Mouse (Mus musculus) large intestine, adult 2 months (tissue): ENCODE measurements around the gene Neurod2. TPM values are rescaled to one million over a fixed set of nuclear protein-coding genes. Genes with fewer than 3 reads are reported as not detected.

Experiments used
- DNase-seq: peaks from one replicate; pipeline ENCODE4 v3.0.0-alpha.2; 2012; ENCODE audit warnings: low read depth, low spot score
- WGBS: fragments of 180-500 bp; shearing (Covaris S2); methylation state at CpG from one replicate; pipeline ENCODE4 v1.1.7; 2018; 5-methylcytosine and 5-hydroxymethylcytosine counted together
- polyA plus RNA-seq: library from polyadenylated mRNA; depleted of rRNA; stranded (reverse); fragments of >200 nt; gene quantifications from 2 replicates; pipeline ENCODE4 v1.2.3, GENCODE M21; 2012

The Neurod2 gene
- polyA plus RNA-seq, 1 experiment: not detected

- DNase-seq: no peak
- WGBS: 17% methylated on average over 6 of the region's 6 CpGs
Measured at GRCm38 (mm10) chr11:98355732-98356299, 26.4 kb upstream of the Neurod2 start.

- WGBS: 26% methylated on average over 14 of the region's 14 CpGs
- DNase-seq: no peak
Measured at GRCm38 (mm10) chr11:98354445-98354844, 25.0 kb upstream of the Neurod2 start.

DNA sequence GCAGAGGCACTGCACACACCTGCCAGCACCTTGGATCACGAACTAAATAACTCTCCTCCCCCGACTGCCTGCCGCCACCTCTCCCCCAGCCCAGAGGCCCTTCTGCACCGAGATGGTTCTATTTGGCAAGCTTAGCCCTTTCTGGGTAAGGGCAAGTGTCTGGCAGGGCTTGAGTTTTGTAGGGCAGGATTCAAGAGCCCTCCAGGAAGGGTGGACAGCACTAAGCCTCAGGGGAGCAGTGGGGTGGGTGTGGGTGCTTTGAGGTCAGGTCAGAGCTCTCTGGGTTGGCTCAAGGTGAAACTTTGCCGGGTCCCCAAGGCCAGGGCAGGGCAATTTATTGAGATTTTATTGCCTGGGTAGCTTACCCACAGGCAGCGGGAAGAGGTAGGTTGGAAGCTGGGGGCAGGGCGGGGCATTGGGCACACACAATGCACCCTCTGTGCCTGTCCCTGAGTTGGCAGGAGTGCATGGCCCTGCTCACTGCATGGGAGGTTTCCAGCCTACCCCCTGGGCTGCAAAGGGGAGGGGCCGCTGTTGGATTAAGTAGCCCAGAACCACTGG, 24.3 kb upstream of the Neurod2 start:
- no peak for DNase-seq
- 11% methylated on average over 8 of the region's 8 CpGs for WGBS

DNA sequence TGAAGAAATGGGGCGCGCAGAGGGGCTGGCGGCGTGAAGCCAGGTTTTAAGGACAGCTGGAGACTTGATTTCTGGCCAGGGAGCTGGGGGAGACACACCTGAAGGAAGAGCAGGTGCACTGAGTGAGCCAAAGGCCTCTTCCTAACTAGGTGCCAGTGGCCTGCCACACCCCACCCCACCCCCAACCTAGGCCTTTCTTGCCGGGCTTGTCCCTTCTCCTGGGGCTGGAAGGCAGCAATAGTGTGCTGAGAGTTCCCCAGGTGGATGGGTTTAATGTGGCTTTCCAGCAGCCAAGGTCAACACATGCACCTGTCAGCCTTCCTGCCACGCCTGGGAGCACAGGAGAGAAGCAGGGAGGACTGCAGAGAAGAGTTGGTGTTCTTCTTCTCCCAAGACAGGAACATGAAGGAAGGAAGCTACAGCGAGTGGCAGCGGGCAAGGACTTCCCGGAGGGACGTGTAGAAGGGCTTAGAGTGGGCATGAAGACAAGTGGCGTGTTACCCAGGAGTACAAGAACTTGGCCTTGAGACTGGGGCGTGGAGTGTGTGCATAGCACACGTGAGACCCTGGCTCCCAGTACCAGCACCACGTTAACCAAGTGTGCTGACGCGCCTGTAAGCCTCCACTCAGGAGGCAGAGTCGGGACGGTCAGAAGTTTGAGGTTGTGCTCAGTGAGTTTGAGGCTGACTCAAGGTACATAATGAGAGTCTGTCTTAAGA, 23.0 kb upstream of the Neurod2 start:
- WGBS: 24% methylated on average over 18 of the region's 18 CpGs
- DNase-seq: no peak

GRCm38 (mm10) chr11:98349308-98349707, 19.9 kb upstream of the Neurod2 start:
- no peak for DNase-seq
- 11% methylated on average over 9 of the region's 9 CpGs for WGBS

DNA sequence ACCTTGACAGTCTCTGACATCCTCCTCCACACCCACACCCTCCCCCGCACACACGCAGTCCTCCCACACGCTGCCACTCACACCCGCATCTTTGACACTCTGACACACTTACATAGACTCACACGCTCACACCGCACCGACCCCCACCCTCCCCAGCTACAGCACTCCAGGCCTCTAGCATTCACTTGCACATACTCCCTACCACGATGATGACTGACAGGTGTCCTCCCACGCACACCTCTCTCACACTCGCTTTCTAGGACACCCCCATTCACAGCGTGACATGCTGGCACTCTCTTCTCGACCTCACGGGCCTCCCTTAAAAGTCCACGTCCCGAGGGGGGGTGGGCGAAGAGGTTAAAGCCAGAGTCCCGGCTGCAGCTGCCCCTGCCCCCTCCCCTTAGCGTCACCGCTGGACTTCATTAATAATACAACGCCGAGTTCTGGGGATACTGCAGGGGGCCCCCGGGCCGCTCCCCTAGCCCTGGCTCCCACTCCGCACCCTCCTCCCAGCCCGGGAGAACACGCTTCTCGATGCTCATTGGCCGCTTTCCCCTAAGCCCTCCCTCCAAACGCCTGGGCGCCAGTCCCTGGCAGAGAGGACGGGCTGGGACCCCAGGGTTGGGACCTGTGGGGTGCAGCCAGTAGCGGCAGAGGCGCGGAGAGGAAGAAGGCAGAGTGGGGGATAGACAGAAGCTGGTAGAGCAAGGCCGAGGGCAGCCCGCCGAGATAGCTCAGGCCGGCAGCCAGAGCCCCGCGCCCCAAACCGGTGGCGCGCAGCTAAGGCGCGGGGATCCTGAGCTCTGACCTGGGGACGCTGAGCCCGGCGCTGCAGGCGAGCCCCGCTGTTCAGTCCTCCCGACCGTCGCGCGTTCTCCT, 18.9 kb upstream of the Neurod2 start, which contains the start of gene Ppp1r1b:
Ppp1r1b (plus strand) TSS at position 322 of the 879 bp plus-strand sequence.
- DNase-seq: no peak
- 1% methylated on average over 55 of the region's 55 CpGs for WGBS

DNA sequence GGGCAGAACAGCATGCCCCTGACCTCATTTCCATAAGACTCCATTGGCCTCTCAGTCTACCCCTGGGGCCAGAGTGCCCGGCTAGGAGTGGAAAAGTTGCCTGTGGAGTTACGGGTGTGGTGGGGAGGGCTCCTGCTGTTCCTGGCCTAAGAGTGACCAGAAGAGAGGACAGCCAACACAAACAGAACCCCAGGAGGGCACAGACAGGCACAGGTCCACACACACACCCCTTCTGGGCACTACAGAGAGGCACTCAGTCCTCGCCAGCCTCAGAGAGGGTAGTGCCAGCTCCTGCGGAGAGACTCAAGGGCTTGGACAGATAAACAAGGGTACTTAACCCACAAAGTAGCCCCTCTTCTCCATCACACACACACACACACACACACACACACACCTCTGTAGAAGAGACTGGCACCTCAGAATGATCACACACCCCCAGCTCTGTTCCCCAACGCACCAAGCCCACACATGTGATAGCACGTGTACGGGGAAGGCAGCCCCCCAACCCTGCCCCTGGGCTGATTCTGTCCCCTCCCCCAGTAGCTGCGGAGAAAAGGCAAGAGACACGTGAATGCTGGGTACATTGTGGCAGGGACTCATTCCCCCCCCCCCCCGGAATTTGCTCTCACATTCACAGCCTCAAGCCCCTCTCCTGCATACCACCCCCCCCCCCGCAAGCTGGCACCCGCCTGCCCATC, 18.1 kb upstream of the Neurod2 start:
- no peak for DNase-seq
- WGBS: 10% methylated on average over 12 of the region's 12 CpGs

DNA sequence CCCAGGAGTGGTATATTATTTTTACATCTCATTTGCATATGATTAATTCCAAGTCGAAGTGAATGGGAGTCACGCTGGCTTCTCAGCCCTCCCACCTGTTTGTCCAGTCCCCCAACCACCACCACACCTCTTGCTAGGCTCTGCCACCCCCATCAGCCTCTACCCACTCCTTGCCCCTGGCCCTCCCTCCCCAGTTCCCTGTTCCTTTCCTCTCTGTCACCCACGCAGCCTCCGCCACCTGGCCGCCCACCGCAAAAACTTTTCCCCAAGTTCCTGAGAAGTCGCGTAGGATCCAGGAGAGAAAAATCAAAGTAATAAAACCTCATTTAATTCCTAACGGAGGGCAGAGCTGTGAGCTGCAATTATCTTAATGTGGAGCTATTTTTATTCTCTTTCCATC, 16.7 kb upstream of the Neurod2 start:
- DNase-seq: no peak
- 11% methylated on average over 9 of the region's 9 CpGs for WGBS

DNA sequence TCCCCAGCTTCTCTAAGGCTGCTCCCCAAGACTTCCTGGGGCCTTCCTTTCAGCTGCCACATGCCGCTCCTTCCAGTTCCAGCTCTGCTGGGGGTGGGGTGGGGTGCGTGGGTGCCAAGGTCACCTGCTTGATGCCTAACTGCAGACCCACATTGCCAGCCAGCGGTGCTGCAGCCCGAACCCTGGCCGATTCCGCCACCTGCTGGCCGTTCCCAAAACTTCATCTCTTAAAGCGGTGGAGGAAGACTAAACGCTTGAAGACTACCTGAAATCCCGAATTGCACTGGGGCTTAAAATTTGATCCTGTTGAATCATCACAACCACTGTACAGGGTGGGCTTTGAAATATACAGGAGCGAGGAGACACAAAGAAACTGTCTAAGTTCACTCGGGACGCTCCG, 15.8 kb upstream of the Neurod2 start:
- under 1% methylated on average over 14 of the region's 14 CpGs for WGBS
- DNase-seq: no peak

DNA sequence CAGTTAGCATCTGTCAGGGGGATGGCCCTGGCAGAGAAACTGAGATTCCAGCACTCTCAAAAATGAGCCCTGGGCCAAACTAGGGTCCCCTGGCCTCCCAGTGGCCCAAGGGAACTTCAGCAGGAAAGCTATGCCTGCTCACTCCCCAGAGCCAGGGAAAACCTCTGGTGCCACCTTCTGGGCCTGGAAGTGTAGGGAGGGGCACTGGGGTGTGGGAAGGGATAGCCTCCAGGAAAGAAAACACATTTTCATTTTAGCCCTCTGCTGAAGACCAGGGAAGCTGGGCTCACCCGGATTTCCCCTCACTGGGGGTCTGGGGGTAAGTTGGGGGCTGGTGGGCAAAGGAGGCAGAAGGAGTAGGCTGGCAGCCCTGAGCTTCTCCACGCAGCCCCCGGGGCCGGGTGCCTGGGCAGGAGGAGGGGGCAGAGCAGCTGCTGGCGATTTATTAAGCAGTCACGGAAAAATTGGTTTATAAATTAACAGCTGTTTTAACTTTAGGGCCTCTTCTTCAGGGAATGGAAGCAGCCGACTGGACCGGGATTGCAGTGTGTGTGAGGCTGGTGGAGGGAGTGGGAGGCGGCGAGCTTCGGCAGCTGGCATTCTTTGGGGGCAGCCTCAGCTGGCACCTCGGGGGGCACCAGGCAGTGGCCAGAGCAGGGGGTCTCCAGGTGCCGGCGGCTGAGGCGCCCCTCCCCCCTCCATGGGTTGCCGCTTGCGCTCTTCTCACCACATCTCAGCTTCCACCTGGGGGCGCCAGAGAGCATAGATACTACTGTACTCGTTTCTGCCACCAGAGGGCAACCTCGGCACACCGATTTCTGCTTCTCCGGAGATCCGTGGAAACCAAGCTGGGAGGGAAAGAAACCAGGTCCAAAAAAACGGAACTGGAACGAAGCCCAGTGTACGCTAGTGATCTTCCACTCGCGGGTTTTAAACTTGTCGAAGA, 12.8 kb upstream of the Neurod2 start:
- DNase-seq: no peak
- WGBS: 2% methylated on average over 28 of the region's 29 CpGs

DNA sequence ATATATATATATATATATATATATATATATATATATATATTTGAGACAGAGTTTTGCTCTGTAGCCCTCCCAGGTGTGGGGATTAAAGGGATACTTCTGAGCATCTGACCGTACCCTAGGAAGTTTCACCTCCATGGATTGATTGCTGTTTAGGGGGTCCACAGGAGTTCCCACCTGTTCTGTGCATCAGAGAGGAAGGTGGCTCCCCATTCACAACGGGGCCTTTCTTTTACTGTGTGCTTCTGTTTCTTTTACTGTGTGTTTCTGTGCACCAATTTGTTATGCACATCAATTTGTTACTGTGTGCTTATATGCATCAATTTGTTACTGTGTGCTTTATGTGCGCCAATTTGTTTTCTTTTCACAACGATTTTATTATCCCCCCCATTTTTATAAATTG, 11.7 kb upstream of the Neurod2 start:
- no peak for DNase-seq
- WGBS: 78% methylated on average over 4 of the region's 4 CpGs

- WGBS: 49% methylated on average over 4 of the region's 4 CpGs
- no peak for DNase-seq
Measured at GRCm38 (mm10) chr11:98340597-98340996, 11.1 kb upstream of the Neurod2 start.

GRCm38 (mm10) chr11:98339679-98340287, 10.3 kb upstream of the Neurod2 start:
- no peak for DNase-seq
- WGBS: 25% methylated on average over 11 of the region's 11 CpGs

DNA sequence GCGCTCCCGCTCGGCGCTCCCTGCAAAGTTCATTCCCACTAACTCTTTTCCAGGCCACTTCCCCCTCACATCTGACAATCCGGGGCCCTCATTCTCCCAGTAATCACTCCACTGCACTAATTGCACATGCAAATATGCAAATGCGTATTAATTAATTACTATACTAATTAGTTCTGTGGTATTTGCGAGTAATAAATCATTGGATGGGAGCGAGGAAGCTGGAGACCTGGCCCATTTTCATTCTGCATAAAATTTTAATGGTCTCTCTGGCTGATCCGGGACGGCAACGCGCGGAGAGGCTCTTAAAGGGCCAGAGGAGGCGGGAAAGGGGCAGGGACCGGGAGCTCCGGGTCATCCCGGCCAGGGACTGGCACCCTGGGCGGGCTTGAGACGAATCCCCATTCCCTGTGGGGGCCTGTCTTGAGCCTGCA, 9.6 kb upstream of the Neurod2 start:
- under 1% methylated on average over 19 of the region's 19 CpGs for WGBS
- no peak for DNase-seq

DNA sequence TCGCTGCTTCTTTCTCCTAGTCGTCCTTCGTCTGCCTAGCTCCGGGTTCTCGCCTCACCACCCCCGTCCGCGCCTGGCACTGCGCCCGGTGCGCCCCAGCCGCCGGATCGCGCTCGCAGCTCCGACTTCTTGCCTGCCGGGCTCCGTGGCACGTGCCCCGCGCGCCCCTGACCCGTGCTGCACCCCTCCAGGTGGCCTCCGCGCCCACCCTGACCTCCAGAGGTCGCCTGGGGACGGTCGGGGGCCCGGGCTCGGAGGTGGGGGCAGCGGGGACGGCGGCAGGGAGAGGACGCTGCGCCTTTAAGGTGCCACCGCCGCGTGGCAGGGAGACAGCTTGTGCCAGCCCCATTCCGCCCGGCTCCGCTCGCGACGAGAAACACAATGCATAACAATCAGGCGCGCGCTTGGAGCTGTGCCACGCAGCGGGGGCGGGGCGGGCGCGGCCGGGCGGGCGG, 9.1 kb upstream of the Neurod2 start:
- 2% methylated on average over 57 of the region's 57 CpGs for WGBS
- DNase-seq: no peak

- 21% methylated on average over 13 of the region's 13 CpGs for WGBS
- no peak for DNase-seq
Measured at GRCm38 (mm10) chr11:98336245-98337107, 7.0 kb upstream of the Neurod2 start.

- no peak for DNase-seq
- WGBS: 9% methylated on average over 9 of the region's 9 CpGs
Measured at GRCm38 (mm10) chr11:98335250-98335649, 5.8 kb upstream of the Neurod2 start.
